Mouse (Mus musculus): ENCODE measurements around the gene Ecm1. TPM values are rescaled to one million over a fixed set of nuclear protein-coding genes. Genes with fewer than 3 reads are reported as not detected.

Ecm1 gene
- polyA plus RNA-seq, 1 experiment from 2014 or later = 23.8 TPM

Small RNA genes lying within 50 kb of the gene (microRNA-seq; reads per million reads assigned to microRNA genes)
- gene Mir7014 = not detected

Other genes with a start within 250 kb of the Ecm1 start
- 5.5 and 12.4 TPM in 2 replicates for gene Ctsk, start 240.3 kb downstream of the Ecm1 start, polyA plus RNA-seq (2015; fragmentation: Nextera tagmentation; extraction: Ambion mirVana)
- 25.7 and 28.1 TPM in 2 replicates for gene Ctss, start 212.8 kb downstream of the Ecm1 start, polyA plus RNA-seq (2015; fragmentation: Nextera tagmentation; extraction: Ambion mirVana)
- not detected in 2 replicates for gene Hormad1, start 179.9 kb downstream of the Ecm1 start, polyA plus RNA-seq (2015; fragmentation: Nextera tagmentation; extraction: Ambion mirVana)
- 34.1 and 35.1 TPM in 2 replicates for gene Golph3l, start 150.6 kb downstream of the Ecm1 start, polyA plus RNA-seq (2015; fragmentation: Nextera tagmentation; extraction: Ambion mirVana)
- 61.6 and 65.0 TPM in 2 replicates for gene Ensa, start 114.6 kb downstream of the Ecm1 start, polyA plus RNA-seq (2015; fragmentation: Nextera tagmentation; extraction: Ambion mirVana)
- 23.1 and 31.7 TPM in 2 replicates for gene Mcl1, start 80.8 kb downstream of the Ecm1 start, polyA plus RNA-seq (2015; fragmentation: Nextera tagmentation; extraction: Ambion mirVana)
- gene Adamtsl4, start 51.7 kb downstream of the Ecm1 start, polyA plus RNA-seq (2015; fragmentation: Nextera tagmentation; extraction: Ambion mirVana) = 4.4 and 5.5 TPM in 2 replicates
- gene Tars2, start 20.6 kb upstream of the Ecm1 start, polyA plus RNA-seq (2015; fragmentation: Nextera tagmentation; extraction: Ambion mirVana) = 42.5 and 44.2 TPM in 2 replicates
- gene Rprd2, start 79.3 kb upstream of the Ecm1 start, polyA plus RNA-seq (2015; fragmentation: Nextera tagmentation; extraction: Ambion mirVana) = 21.4 and 22.1 TPM in 2 replicates
- 43.5 and 48.0 TPM in 2 replicates for gene Prpf3, start 116.3 kb upstream of the Ecm1 start, polyA plus RNA-seq (2015; fragmentation: Nextera tagmentation; extraction: Ambion mirVana)
- gene Mrps21, start 131.9 kb upstream of the Ecm1 start, polyA plus RNA-seq (2015; fragmentation: Nextera tagmentation; extraction: Ambion mirVana) = 326 and 362 TPM in 2 replicates
- 5.1 and 5.6 TPM in 2 replicates for gene Ciart, start 142.7 kb upstream of the Ecm1 start, polyA plus RNA-seq (2015; fragmentation: Nextera tagmentation; extraction: Ambion mirVana)
- gene BC028528, start 152.4 kb upstream of the Ecm1 start, polyA plus RNA-seq (2015; fragmentation: Nextera tagmentation; extraction: Ambion mirVana) = 81.5 and 85.5 TPM in 2 replicates
- gene Aph1a, start 154.4 kb upstream of the Ecm1 start, polyA plus RNA-seq (2015; fragmentation: Nextera tagmentation; extraction: Ambion mirVana) = 39.1 and 39.4 TPM in 2 replicates
- gene Car14, start 165.1 kb upstream of the Ecm1 start, polyA plus RNA-seq (2015; fragmentation: Nextera tagmentation; extraction: Ambion mirVana) = 9.2 and 13.0 TPM in 2 replicates
- gene Anp32e, start 189.7 kb upstream of the Ecm1 start, polyA plus RNA-seq (2015; fragmentation: Nextera tagmentation; extraction: Ambion mirVana) = 193 and 230 TPM in 2 replicates